Mouse (Mus musculus) liver, embryonic 15.5 days (tissue): ENCODE data around the gene Cc2d2a. TPM values are rescaled to one million over a fixed set of nuclear protein-coding genes. Genes with fewer than 3 reads are reported as not detected.

Source experiments
- ATAC-seq: fragments of 200-750 bp; cut with Nextera tagmentation; 2 replicates; pipeline ENCODE4 v1.8.0; 2017; ENCODE audit warnings: moderate number of reproducible peaks, mild to moderate bottlenecking, moderate library complexity; ENCODE audit not compliant: insufficient read depth
- H3K27ac ChIP-seq: fragments of 300-500 bp; sonication (generic); replicated peaks from 2 replicates; pipeline ENCODE4 v1.5.1; 2015; ENCODE audit warnings: mild to moderate bottlenecking, inconsistent platforms
- H3K27me3 ChIP-seq: fragments of 300-500 bp; sonication (generic); 2 replicates; pipeline ENCODE4 v1.6.1; 2015; ENCODE audit warnings: mild to moderate bottlenecking, inconsistent platforms
- H3K36me3 ChIP-seq: fragments of 300-500 bp; sonication (generic); replicated peaks from 2 replicates; pipeline ENCODE4 v1.6.1; 2015; ENCODE audit warnings: moderate library complexity, mild to moderate bottlenecking, inconsistent platforms
- H3K4me1 ChIP-seq: fragments of 300-500 bp; sonication (generic); replicated peaks from 2 replicates; pipeline ENCODE4 v1.6.1; 2015; ENCODE audit warnings: inconsistent platforms
- H3K4me2 ChIP-seq: fragments of 300-500 bp; sonication (generic); 2 replicates; pipeline ENCODE4 v1.6.1; 2015; ENCODE audit warnings: moderate library complexity, mild to moderate bottlenecking, inconsistent platforms
- H3K4me3 ChIP-seq: fragments of 300-500 bp; sonication (generic); replicated peaks from 2 replicates; pipeline ENCODE4 v1.5.1; 2015; ENCODE audit warnings: mild to moderate bottlenecking, inconsistent platforms
- H3K9ac ChIP-seq: fragments of 300-500 bp; sonication (generic); 2 replicates; pipeline ENCODE4 v1.6.1; 2015; ENCODE audit warnings: moderate library complexity, mild to moderate bottlenecking, inconsistent platforms
- H3K9me3 ChIP-seq: fragments of 300-500 bp; sonication (generic); replicated peaks from 2 replicates; pipeline ENCODE4 v1.6.1; 2016; ENCODE audit warnings: inconsistent platforms
- WGBS: fragments of 180-500 bp; shearing (Covaris S2); methylation state at CpG from one replicate; pipeline ENCODE4 v1.1.7; 2015; ENCODE audit warnings: mixed read lengths; ENCODE audit not compliant: insufficient replicate concordance; 5-methylcytosine and 5-hydroxymethylcytosine counted together
- polyA plus RNA-seq: library from polyadenylated mRNA; unstranded; fragments of >200 nt; fragmentation: Nextera tagmentation; extraction: Ambion mirVana; gene quantifications from 2 replicates; pipeline ENCODE4 v1.2.1, GENCODE M21; 2015

Cc2d2a gene
- polyA plus RNA-seq, result 1.3 and 1.6 TPM in 2 replicates

DNA sequence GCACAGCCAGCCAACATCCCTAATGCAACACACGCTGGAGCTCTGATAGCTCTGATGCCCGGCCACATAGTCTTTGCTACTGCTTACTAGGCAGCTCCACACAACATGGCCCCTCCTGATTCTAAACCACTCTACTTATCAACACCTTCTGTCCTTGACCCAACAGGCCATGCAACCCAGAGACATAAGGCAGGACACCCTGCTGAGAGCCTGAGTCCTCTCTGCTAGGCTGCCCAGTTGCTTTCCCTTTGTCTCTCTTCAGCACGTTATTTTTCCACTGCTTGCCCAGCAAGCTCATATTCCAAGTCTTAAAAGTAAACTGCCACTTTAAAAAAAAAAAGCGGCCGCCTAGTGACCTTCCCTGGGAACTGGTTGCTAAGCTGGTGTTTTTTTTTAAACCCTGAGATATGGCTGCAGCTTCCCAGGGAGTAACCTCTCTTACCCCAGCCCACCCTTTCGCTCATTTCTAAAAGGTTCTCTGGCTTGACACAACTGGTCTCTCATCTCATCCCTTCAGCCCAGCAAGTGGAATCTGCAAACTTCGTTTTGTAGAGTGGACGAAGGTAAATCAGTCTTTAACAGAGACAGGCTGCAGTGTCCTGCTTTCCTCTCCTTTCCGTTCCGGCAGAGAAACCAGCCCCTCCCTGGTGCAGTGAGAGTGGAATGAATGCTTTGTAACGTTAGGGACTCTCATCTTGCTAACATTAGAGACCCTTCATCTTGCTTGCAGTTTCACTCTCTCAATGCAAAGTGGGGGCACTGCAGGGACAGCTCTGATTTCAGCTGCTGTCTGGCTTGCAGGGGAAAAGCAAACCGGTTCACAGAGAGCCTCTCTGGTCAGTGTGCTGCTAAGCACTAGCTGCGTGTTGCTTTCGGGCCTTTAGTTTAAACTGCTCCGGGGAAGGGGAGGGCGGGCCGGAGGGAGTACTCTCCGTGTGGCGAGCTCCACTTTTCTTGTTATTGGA, at the start of gene Cc2d2a:
Gene Cc2d2a (plus strand): TSS at position 350 of the 965 bp plus-strand sequence.
- Histone ChIP-seq H3K36me3 (no peaks in the 10 kb centered on the region), H3K27ac (peak within 1 kb of the TSS; percentile 45), H3K9me3 (no peaks in the 10 kb centered on the region), H3K27me3 (no peaks in the 10 kb centered on the region), H3K9ac (no peak within 1 kb of the TSS), H3K4me3 (peak within 1 kb of the TSS; percentile 44), H3K4me2 (peak within 1 kb of the TSS; percentile 49), H3K4me1 (0 out of 2 replicates have a peak, but pooled peaks cover 10% of the 10 kb centered on the region)
- no peak for ATAC-seq
- 12% methylated on average over 19 of the region's 19 CpGs for WGBS

DNA sequence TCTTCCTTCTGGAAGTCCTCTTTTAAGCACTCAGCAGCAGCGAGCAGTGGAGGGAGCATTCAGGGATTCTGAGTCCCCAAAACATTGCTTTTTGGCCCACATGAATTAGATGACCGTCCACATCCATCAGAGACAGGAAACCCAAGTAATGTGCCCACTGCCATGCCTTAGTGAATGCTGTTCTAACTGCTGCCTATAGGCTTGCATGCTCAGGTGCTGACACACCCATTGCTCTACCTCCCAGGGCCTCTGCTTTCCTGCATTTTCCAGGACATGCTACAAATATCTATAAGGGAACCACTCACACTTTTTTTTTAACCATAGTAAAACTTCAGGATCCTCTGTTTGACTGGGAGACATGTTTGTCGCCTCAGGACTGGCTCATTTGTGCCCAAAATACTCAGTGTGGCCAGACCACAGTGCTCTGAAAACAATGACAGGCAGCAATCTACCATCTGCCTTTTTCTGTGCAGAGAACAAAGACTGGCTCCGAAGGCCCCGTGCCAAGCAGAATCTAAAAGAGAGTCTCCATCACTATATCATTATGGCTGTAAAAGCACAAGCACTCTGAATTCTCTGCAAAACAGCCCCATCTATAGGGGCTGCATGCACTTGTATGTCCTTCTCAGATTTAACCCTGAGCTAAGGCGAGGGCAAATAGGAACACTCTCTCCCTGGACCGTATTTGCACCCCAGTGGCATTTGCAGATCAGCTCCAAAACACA, 40.4 kb upstream of the Cc2d2a start:
- Histone ChIP-seq H3K27me3 (no peaks in the 10 kb centered on the region), H3K4me1 (no peaks in the 10 kb centered on the region), H3K9me3 (no peaks in the 10 kb centered on the region), H3K4me3 (no peak overlapping the region), H3K9ac (no peak overlapping the region), H3K27ac (no peak overlapping the region), H3K4me2 (no peak overlapping the region), H3K36me3 (no peaks in the 10 kb centered on the region)
- WGBS, result 51% methylated on average over 7 of the region's 7 CpGs
- no peak for ATAC-seq

DNA sequence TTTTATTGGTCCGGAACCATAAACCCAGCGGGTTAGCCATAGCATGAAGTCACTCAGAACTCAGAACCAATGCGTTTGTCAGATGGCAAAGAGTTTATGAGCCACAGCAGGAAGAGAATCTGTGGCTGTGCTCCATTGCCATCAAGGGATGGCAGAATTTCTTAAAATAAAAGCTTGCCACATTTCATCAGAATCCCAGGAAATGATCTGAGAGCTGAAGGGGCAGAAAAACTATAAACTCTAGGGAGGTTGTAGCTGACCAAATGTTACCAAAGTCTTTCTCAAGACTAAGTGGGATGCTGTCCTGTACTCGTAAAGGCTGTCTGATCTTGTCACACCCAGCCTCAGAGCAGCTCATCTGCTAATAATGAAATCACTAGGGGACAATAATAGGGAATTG, 36.7 kb upstream of the Cc2d2a start:
- Histone ChIP-seq H3K36me3 (no peaks in the 10 kb centered on the region), H3K9ac (no peak overlapping the region), H3K4me2 (no peak overlapping the region), H3K4me1 (no peaks in the 10 kb centered on the region), H3K27ac (no peak overlapping the region), H3K4me3 (no peak overlapping the region), H3K27me3 (no peaks in the 10 kb centered on the region), H3K9me3 (no peaks in the 10 kb centered on the region)
- no peak for ATAC-seq
- 46% methylated on average over 4 of the region's 4 CpGs for WGBS

DNA sequence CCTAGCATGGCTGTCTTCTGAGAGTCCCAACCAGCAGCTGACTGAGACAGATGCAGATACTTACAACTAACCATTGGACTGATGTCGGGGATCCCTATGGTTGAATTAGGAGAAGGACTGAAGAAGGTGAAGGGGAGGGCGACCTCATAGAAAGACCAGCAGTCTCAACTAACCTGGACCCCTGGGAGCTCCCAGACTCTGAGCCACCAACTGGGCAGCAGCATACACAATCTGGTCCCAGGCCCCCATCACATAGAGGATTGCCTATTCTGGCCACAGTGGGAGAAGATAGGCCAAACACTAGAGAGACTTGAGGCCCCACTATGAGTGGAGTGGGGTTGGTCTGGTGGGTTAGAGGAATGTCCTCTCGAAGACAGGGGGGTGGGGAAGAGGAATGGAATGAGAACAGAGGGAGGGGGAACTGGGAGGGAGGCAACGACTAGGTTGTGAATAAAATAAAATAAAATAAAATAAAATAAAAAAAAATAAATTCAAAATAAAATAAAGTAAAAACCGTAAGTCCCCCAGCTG, 28.0 kb upstream of the Cc2d2a start:
- no peak overlapping the region for H3K4me2 ChIP-seq
- no peaks in the 10 kb centered on the region for H3K27me3 ChIP-seq
- H3K9me3 ChIP-seq, result no peaks in the 10 kb centered on the region
- ATAC-seq, result no peak
- no peaks in the 10 kb centered on the region for H3K4me1 ChIP-seq
- WGBS, result 54% methylated on average over 5 of the region's 5 CpGs
- no peak overlapping the region for H3K4me3 ChIP-seq
- no peak overlapping the region for H3K27ac ChIP-seq
- no peaks in the 10 kb centered on the region for H3K36me3 ChIP-seq
- H3K9ac ChIP-seq, result no peak overlapping the region

DNA sequence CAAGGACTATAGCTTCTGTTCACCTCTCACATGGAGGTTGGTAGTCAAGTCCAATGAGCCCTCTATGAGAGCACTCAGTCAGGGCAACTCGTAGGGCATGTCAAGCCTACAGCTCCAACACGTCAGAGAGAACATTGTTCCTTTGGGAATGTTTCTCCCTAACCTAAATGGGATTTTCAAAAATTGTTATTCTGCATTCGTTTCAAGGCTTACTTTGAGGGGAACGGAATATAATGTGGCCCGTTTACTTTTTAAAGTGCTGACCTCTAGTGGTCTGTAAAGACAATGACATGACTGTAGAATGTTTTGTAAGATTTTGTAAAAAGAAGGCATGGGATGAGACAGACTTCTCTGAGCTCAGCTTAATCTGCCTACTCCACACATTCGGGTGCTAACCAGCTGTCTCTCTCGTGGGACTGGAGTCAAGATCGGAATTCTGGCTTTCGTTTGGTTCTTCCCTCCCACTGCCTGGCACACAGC, 27.5 kb upstream of the Cc2d2a start:
- no peak for ATAC-seq
- Histone ChIP-seq H3K27me3 (no peaks in the 10 kb centered on the region), H3K4me3 (no peak overlapping the region), H3K9ac (no peak overlapping the region), H3K36me3 (no peaks in the 10 kb centered on the region), H3K27ac (no peak overlapping the region), H3K9me3 (no peaks in the 10 kb centered on the region), H3K4me2 (no peak overlapping the region), H3K4me1 (no peaks in the 10 kb centered on the region)
- WGBS, result 31% methylated on average over 9 of the region's 9 CpGs

DNA sequence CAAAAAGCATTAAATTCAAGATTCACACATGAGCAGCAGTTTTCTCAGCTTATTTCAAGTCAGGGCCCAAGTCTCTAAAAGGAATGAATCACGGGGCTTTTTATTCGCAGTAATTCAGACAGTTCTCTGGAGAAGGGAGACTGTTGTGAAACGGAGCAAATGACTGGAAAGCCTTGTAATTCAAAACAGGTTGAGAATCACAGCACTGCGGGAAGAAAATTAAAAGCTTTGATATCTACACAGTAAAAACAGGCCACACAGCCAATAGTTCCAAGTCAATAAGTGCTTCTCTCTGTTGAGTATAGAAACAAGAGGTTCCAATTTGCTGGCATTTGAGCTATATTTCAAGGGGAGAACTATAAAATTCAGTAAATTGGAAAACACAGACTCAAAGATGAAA, 17.1 kb upstream of the Cc2d2a start:
- no peak overlapping the region for H3K27ac ChIP-seq
- H3K9ac ChIP-seq, result no peak overlapping the region
- H3K27me3 ChIP-seq, result no peaks in the 10 kb centered on the region
- no peaks in the 10 kb centered on the region for H3K9me3 ChIP-seq
- WGBS, result 63% methylated on average over 4 of the region's 4 CpGs
- no peaks in the 10 kb centered on the region for H3K4me1 ChIP-seq
- no peak overlapping the region for H3K4me3 ChIP-seq
- no peaks in the 10 kb centered on the region for H3K36me3 ChIP-seq
- no peak overlapping the region for H3K4me2 ChIP-seq
- no peak for ATAC-seq

DNA sequence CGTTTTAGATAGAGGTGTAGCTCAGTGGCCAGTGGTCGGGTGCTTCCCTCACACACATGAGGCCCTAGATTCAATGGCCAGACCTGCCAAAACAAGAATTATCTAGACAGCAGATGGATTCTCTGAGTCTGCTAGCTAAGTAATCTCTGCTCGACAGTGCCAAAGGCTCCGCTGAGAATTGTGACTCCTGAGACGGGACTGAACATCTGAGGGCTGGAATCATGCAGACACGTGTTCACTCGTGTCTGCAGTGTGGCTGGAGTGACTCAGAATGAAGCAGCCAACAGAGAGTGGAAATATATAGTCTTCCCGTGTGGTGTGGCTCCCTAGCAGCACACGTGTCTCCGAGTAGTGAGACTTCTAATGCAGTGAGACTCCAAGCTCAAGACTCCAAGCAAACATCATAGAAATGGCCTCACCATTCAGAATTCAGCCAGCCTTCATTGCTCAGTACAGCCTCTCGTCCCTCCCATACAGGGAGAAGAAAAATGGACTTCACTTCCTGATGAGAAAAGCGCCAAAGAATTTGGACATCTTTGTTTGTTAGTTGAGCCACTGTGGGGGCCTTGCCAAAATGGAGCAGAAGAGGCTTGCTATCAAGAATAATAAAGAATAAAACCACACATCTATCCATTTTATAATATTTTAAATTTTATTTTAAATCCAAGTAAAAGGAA, 14.9 kb upstream of the Cc2d2a start:
- WGBS, result 62% methylated on average over 12 of the region's 12 CpGs
- H3K36me3 ChIP-seq, result no peaks in the 10 kb centered on the region
- H3K4me2 ChIP-seq, result no peak overlapping the region
- no peaks in the 10 kb centered on the region for H3K4me1 ChIP-seq
- H3K27me3 ChIP-seq, result no peaks in the 10 kb centered on the region
- H3K27ac ChIP-seq, result no peak overlapping the region
- ATAC-seq, result no peak
- no peak overlapping the region for H3K9ac ChIP-seq
- no peak overlapping the region for H3K4me3 ChIP-seq
- no peaks in the 10 kb centered on the region for H3K9me3 ChIP-seq

DNA sequence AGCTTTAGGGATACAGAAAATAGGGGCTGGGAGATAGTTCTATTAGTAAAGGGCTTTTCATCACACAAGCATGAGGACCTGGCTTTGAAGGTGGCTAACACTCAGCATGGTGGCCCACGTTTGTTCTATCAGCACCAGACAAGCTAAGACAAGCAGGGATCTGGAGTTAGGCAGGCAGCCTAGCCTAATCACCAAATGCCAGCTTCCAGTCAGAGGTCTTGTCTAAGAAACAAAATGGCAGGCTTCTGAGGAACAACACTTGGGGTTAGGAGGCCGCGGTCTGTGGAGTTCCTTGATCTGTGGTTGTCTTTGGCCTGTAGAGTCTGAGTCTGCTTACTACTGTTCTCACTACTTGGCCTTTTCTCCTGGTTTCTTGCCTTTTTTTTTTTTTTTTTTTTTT, 648 bp upstream of the Cc2d2a start:
- no peak overlapping the region; the same call in 1 of the 2 replicates for H3K4me2 ChIP-seq
- no peaks in the 10 kb centered on the region for H3K36me3 ChIP-seq

DNA sequence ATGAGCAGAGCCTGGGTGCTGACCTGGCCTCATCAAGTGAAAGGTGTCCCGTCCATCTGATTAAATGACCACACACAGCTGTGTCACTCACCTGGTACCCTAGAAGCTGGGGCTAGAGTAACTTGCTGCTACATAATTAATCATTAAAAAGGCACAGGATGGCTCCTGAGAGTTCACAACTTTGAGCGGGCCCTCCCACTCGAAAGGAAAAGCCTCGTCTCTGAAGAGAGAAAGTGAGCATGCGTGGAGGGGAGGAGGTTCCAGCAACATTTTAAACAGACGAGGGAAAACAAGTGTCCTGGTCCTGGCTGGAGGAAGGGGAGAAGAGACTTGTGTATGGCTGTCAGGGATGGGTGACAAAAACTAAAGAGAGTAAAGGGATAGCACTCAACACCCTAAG, 1.4 kb downstream of the Cc2d2a start:
- WGBS, result 56% methylated on average over 6 of the region's 6 CpGs
- Histone ChIP-seq H3K9me3 (no peaks in the 10 kb centered on the region), H3K4me3 (no peak overlapping the region), H3K4me2 (peak overlapping the region; percentile 36), H3K9ac (no peak overlapping the region), H3K4me1 (0 out of 2 replicates have a peak, but pooled peaks cover 10% of the 10 kb centered on the region), H3K36me3 (no peaks in the 10 kb centered on the region), H3K27me3 (no peaks in the 10 kb centered on the region), H3K27ac (no peak overlapping the region)
- no peak for ATAC-seq

More for the DNA sequence above, 648 bp upstream of the Cc2d2a start:
- no peak overlapping the region for H3K4me3 ChIP-seq
- H3K9ac ChIP-seq, result no peak overlapping the region
- WGBS, result 62% methylated on average over 3 of the region's 3 CpGs
- no peaks in the 10 kb centered on the region for H3K9me3 ChIP-seq
- H3K4me1 ChIP-seq, result 0 out of 2 replicates have a peak, but pooled peaks cover 10% of the 10 kb centered on the region
- no peaks in the 10 kb centered on the region for H3K27me3 ChIP-seq
- H3K27ac ChIP-seq, result no peak overlapping the region
- no peak for ATAC-seq

DNA sequence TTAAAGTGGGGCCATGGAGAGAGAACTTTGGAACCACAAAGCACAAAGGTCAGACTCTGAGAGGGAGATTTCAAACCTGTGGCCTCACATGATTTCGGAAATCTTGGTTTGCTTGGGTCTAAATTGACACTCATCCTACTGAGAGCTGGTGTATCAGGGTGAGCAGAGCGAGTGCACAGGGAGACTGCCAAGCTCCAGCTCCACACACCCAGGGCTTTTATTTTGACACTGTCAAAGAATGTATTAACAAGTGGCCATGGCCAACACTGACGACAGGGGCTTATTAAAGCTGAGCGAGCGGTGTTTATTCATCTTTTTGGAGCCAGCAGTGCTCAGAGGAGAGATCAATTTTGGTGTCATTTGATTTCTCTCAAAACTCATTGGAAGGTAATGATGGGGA, 3.0 kb downstream of the Cc2d2a start:
- no peaks in the 10 kb centered on the region for H3K9me3 ChIP-seq
- H3K4me3 ChIP-seq, result no peak overlapping the region
- 46% methylated on average over 5 of the region's 5 CpGs for WGBS
- no peak for ATAC-seq
- H3K9ac ChIP-seq, result no peak overlapping the region
- H3K36me3 ChIP-seq, result no peaks in the 10 kb centered on the region
- no peak overlapping the region for H3K27ac ChIP-seq
- no peak overlapping the region for H3K4me2 ChIP-seq
- H3K27me3 ChIP-seq, result no peaks in the 10 kb centered on the region
- H3K4me1 ChIP-seq, result 0 out of 2 replicates have a peak, but pooled peaks cover 10% of the 10 kb centered on the region
